Mouse (Mus musculus): Measurements from ENCODE around the gene Pik3r5. TPM values are rescaled to one million over a fixed set of nuclear protein-coding genes. Genes with fewer than 3 reads are reported as not detected.

The Pik3r5 gene
- total and polyA plus RNA-seq, 3 experiments: 3.5 to 9.4 (median 5.7) TPM

DNA sequence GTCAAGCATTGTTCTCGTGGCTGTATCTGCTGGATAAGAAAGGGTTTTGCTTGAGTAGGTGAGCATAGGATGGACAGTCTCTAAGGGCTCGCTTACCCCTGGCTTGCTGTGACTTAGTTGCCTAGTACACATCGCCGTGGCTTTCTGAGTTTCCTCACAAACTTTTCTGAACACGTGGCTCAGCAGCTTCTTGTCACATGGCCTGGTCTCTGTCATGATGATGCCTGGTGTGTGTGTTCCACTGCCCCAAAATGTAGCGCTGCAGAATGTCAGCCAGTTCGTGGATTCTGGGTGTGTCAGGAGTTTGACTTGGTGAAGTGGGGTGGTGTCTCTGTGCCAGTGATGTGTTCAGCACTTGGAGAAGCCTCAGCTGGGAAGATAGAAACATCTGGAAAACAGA lies 16.4 kb downstream of the Pik3r5 start:
- H3K27ac ChIP-seq (ENCODE audit: insufficient read depth, low read depth): no peak overlapping the region

DNA sequence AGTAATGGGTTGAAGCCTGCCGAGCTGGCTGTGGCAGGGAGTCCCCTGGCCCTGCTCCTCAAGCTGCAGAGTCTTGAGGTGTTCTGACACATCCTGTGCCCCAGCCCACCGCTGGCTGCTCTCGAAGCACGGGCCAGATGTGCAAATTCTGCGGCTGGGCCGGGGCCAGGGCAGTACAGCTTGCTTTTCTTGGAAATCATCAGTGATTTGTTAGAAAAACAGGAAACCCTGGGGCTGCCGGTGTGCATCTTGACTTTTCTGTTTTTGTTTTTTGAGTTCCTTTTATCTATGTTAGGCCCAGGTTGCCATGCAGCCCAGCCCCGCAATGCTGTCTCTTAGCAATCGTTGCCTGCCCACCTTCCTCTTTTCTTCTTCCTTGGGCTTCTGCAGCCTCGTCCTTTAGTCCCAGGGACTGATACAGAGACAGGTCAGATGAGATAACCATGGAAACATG lies 19.4 kb downstream of the Pik3r5 start:
- H3K36me3 ChIP-seq (replicated peaks in 1 of 2; ENCODE audit: control insufficient read depth in 1 of 2, insufficient read depth in 1 of 2, low read length in 1 of 2): peaks cover 0 to 34% of the 10 kb centered on the region in 2 experiments
- in situ Hi-C loops (cut with MboI; ENCODE audit: low pct_ligation_motif_present, low pct_unique_long_range_greater_than_20kb, low sequenced_read_pairs) (no loop called here), dilution Hi-C loops (cut with MboI; ENCODE audit: extremely low pct_ligation_motif_present, extremely low pct_unique_long_range_greater_than_20kb, low sequenced_read_pairs) (no loop called here)
- H3K4me3 ChIP-seq (replicated peaks in 1 of 3; ENCODE audit: low read depth in 2 of 3, low read length in 2 of 3, poor library complexity in 1 of 3): peak overlapping the region in 1 of 3 experiments; percentile 4
- peak; percentile 91 for DNase-seq (ENCODE audit: extremely low read depth)
- peak overlapping the region; percentile 12; the same call in 1 of the 2 replicates for H3K9ac ChIP-seq (ENCODE audit: insufficient read depth, low read depth)
- H3K27me3 ChIP-seq (replicated peaks): no peaks in the 10 kb centered on the region
- peak overlapping the region; percentile 78 for H3K4me2 ChIP-seq (ENCODE audit: insufficient read depth, low read depth, poor library complexity, severe bottlenecking)
- H3K27ac ChIP-seq (ENCODE audit: insufficient read depth, low read depth): peak overlapping the region; percentile 76
- H3K4me1 ChIP-seq (ENCODE audit: control insufficient read depth in 1 of 2, insufficient read depth in 2 of 2): peaks cover 38 to 61% of the 10 kb centered on the region in 2 experiments
- H3K79me2 ChIP-seq (replicated peaks; ENCODE audit: control insufficient read depth, extremely low read depth, insufficient read depth, poor library complexity, severe bottlenecking): no peaks in the 10 kb centered on the region
- peaks cover 22% of the 10 kb centered on the region for H3K9me3 ChIP-seq (replicated peaks; ENCODE audit: low read length)
- TF ChIP-seq JUND (conservative IDR thresholded peaks at IDR 0.05; ENCODE audit: low read depth, low read length): no peak; the same call in 1 of the 2 replicates
- peak; percentile 98 for TF ChIP-seq BHLHE40 (IDR thresholded peaks at IDR 0.05; ENCODE audit: low read depth, low read length)
- peak; percentile 69 for TF ChIP-seq MXI1 (IDR thresholded peaks at IDR 0.05; ENCODE audit: low read depth, low read length)
- no peak for TF ChIP-seq CTCF (conservative IDR thresholded peaks at IDR 0.05 in 1 of 2, IDR thresholded peaks at IDR 0.05 in 1 of 2; ENCODE audit: low read depth in 2 of 2, low read length in 2 of 2)
- peak; percentile 98 for TF ChIP-seq TCF12 (IDR thresholded peaks at IDR 0.05; ENCODE audit: low read depth, low read length)
- no peak; the same call in 1 of the 2 replicates for TF ChIP-seq MAZ (IDR thresholded peaks at IDR 0.05; ENCODE audit: low read depth, low read length)
- TF ChIP-seq MAFK (IDR thresholded peaks at IDR 0.05; ENCODE audit: insufficient replicate concordance, low read length): no peak
- no peak; the same call in none of the 2 replicates for TF ChIP-seq ZMIZ1 (IDR thresholded peaks at IDR 0.05; ENCODE audit: low read depth, low read length)
- TF ChIP-seq SMC3 (IDR thresholded peaks at IDR 0.05; ENCODE audit: low read depth, low read length): peak; percentile 31
- TF ChIP-seq RAD21 (IDR thresholded peaks at IDR 0.05; ENCODE audit: low read depth, low read length): no peak
- TF ChIP-seq SIN3A (IDR thresholded peaks at IDR 0.05; ENCODE audit: low read length): no peak; the same call in 1 of the 2 replicates
- no peak for TF ChIP-seq KAT2A (IDR thresholded peaks at IDR 0.05; ENCODE audit: insufficient replicate concordance, low read length)
- peak; percentile 80 for TF ChIP-seq TBP (conservative IDR thresholded peaks at IDR 0.05; ENCODE audit: low read depth, low read length)
- no peak for TF ChIP-seq PAX5 (IDR thresholded peaks at IDR 0.05; ENCODE audit: low read length)
- TF ChIP-seq GABPA (IDR thresholded peaks at IDR 0.05; ENCODE audit: insufficient replicate concordance, low read depth, low read length): no peak
- peak; percentile 92 for TF ChIP-seq UBTF (IDR thresholded peaks at IDR 0.05; ENCODE audit: low read depth, low read length)
- no peak for TF ChIP-seq POLR2AphosphoS2 (IDR thresholded peaks at IDR 0.05; ENCODE audit: low read depth, low read length)
- TF ChIP-seq ZC3H11A (IDR thresholded peaks at IDR 0.05; ENCODE audit: low read depth, low read length): no peak
- peak; percentile 48; the same call in 1 of the 2 replicates for TF ChIP-seq POLR2A (IDR thresholded peaks at IDR 0.05; ENCODE audit: low read depth, low read length)
- no peak for TF ChIP-seq ZKSCAN1 (IDR thresholded peaks at IDR 0.05; ENCODE audit: borderline replicate concordance, low read depth, low read length)
- TF ChIP-seq CHD2 (IDR thresholded peaks at IDR 0.05; ENCODE audit: low read length): peak; percentile 42; the same call in 1 of the 2 replicates
- peak; percentile 38 for TF ChIP-seq HCFC1 (IDR thresholded peaks at IDR 0.05; ENCODE audit: low read depth, low read length)
- peak; percentile 86 for TF ChIP-seq IRF4 (IDR thresholded peaks at IDR 0.05; ENCODE audit: low read depth, low read length)
- TF ChIP-seq ETS1 (conservative IDR thresholded peaks at IDR 0.05; ENCODE audit: low read depth, low read length): peak; percentile 94
- no peak for TF ChIP-seq CHD1 (IDR thresholded peaks at IDR 0.05; ENCODE audit: low read depth, low read length)
- TF ChIP-seq JUN (IDR thresholded peaks at IDR 0.05; ENCODE audit: insufficient read depth, low read depth, low read length): 0 out of 2 replicates have a peak, but pooled peaks have one; percentile 22
- TF ChIP-seq NRF1 (IDR thresholded peaks at IDR 0.05; ENCODE audit: low read depth, low read length): peak; percentile 40; the same call in 1 of the 2 replicates
- TF ChIP-seq ZNF384 (IDR thresholded peaks at IDR 0.05; ENCODE audit: low read depth, low read length): no peak
- peak; percentile 81 for TF ChIP-seq EP300 (IDR thresholded peaks at IDR 0.05; ENCODE audit: low read length)
- TF ChIP-seq USF1 (IDR thresholded peaks at IDR 0.05; ENCODE audit: low read depth, low read length): no peak
- TF ChIP-seq NELFE (IDR thresholded peaks at IDR 0.05; ENCODE audit: low read depth, low read length): no peak; the same call in 1 of the 2 replicates

More for the DNA sequence above, 16.4 kb downstream of the Pik3r5 start:
- Histone ChIP-seq H3K4me1 (ENCODE audit: control insufficient read depth in 1 of 2, insufficient read depth in 2 of 2) (peaks cover 38 to 67% of the 10 kb centered on the region in 2 experiments), H3K9me3 (replicated peaks; ENCODE audit: low read length) (peaks cover 6% of the 10 kb centered on the region), H3K4me3 (replicated peaks in 1 of 3; ENCODE audit: low read depth in 2 of 3, low read length in 2 of 3, poor library complexity in 1 of 3) (no peak overlapping the region), H3K27me3 (replicated peaks) (no peaks in the 10 kb centered on the region), H3K79me2 (replicated peaks; ENCODE audit: control insufficient read depth, extremely low read depth, insufficient read depth, poor library complexity, severe bottlenecking) (no peaks in the 10 kb centered on the region), H3K4me2 (ENCODE audit: insufficient read depth, low read depth, poor library complexity, severe bottlenecking) (no peak overlapping the region), H3K36me3 (replicated peaks in 1 of 2; ENCODE audit: control insufficient read depth in 1 of 2, insufficient read depth in 1 of 2, low read length in 1 of 2) (peaks cover 0 to 26% of the 10 kb centered on the region in 2 experiments), H3K9ac (ENCODE audit: insufficient read depth, low read depth) (no peak overlapping the region)
- dilution Hi-C loops (cut with MboI; ENCODE audit: extremely low pct_ligation_motif_present, extremely low pct_unique_long_range_greater_than_20kb, low sequenced_read_pairs): no loop called here
- no peak for DNase-seq (ENCODE audit: extremely low read depth)
- in situ Hi-C loops (cut with MboI; ENCODE audit: low pct_ligation_motif_present, low pct_unique_long_range_greater_than_20kb, low sequenced_read_pairs): no loop called here
- TF ChIP-seq USF1 (IDR thresholded peaks at IDR 0.05; ENCODE audit: low read depth, low read length): 0 out of 2 replicates have a peak, but pooled peaks have one; percentile 3
- TF ChIP-seq SMC3 (IDR thresholded peaks at IDR 0.05; ENCODE audit: low read depth, low read length): no peak
- no peak for TF ChIP-seq ZC3H11A (IDR thresholded peaks at IDR 0.05; ENCODE audit: low read depth, low read length)
- 0 out of 2 replicates have a peak, but pooled peaks have one; percentile 39 for TF ChIP-seq MYC (IDR thresholded peaks at IDR 0.05; ENCODE audit: low read depth, low read length)
- TF ChIP-seq MXI1 (IDR thresholded peaks at IDR 0.05; ENCODE audit: low read depth, low read length): no peak
- TF ChIP-seq MAZ (IDR thresholded peaks at IDR 0.05; ENCODE audit: low read depth, low read length): no peak

Data from CH12.LX (cell line).